Mouse (Mus musculus) heart, embryonic 16.5 days (tissue): ENCODE data around the gene Ksr2. TPM values are rescaled to one million over a fixed set of nuclear protein-coding genes. Genes with fewer than 3 reads are reported as not detected.

Source experiments
- ATAC-seq: fragments of 200-750 bp; cut with Nextera tagmentation; replicated peaks from 2 replicates; pipeline ENCODE4 v1.8.0; 2017; ENCODE audit warnings: moderate number of reproducible peaks; ENCODE audit not compliant: insufficient read depth, low FRiP score; ENCODE audit errors: extremely low read depth
- H3K27ac ChIP-seq: fragments of 300-500 bp; sonication (generic); 2 replicates; pipeline ENCODE4 v1.5.1; 2014; ENCODE audit warnings: mild to moderate bottlenecking, low read length, control low read depth, moderate library complexity
- H3K27me3 ChIP-seq: fragments of 300-500 bp; sonication (generic); 2 replicates; pipeline ENCODE4 v1.6.1; 2014; ENCODE audit warnings: low read length, mixed read lengths; ENCODE audit not compliant: control insufficient read depth, insufficient read depth
- H3K36me3 ChIP-seq: fragments of 300-500 bp; sonication (generic); 2 replicates; pipeline ENCODE4 v1.6.1; 2014; ENCODE audit not compliant: control insufficient read depth, insufficient read depth
- H3K4me1 ChIP-seq: fragments of 300-500 bp; sonication (generic); 2 replicates; pipeline ENCODE4 v1.6.1; 2014; ENCODE audit warnings: low read length, mixed read lengths; ENCODE audit not compliant: control insufficient read depth, insufficient read depth
- H3K4me2 ChIP-seq: fragments of 300-500 bp; sonication (generic); 2 replicates; pipeline ENCODE4 v1.6.1; 2014; ENCODE audit warnings: low read depth, mild to moderate bottlenecking, control low read depth, low read length
- H3K4me3 ChIP-seq: fragments of 300-500 bp; sonication (generic); 2 replicates; pipeline ENCODE4 v1.5.1; 2014; ENCODE audit warnings: mild to moderate bottlenecking, control low read depth, low read length
- H3K9ac ChIP-seq: fragments of 300-500 bp; sonication (generic); 2 replicates; pipeline ENCODE4 v1.6.1; 2014; ENCODE audit warnings: low read length, control low read depth
- H3K9me3 ChIP-seq: fragments of 300-500 bp; sonication (generic); replicated peaks from 2 replicates; pipeline ENCODE4 v1.6.1; 2016; ENCODE audit warnings: low read length; ENCODE audit not compliant: control insufficient read depth
- WGBS: fragments of 180-500 bp; shearing (Covaris S2); extraction: QIAGEN DNeasy Blood & Tissue Kit; methylation state at CpG from one replicate; pipeline ENCODE4 v1.1.7; 2014; 5-methylcytosine and 5-hydroxymethylcytosine counted together
- polyA plus RNA-seq: library from polyadenylated mRNA; unstranded; fragments of >200 nt; fragmentation: Nextera tagmentation; extraction: Ambion mirVana; gene quantifications from 2 replicates; pipeline ENCODE4 v1.2.1, GENCODE M21; 2015

Ksr2 gene
- polyA plus RNA-seq, 1 experiment from 2014 or later, result 0.05 TPM

- Histone ChIP-seq H3K27ac (no peak overlapping the region), H3K27me3 (no peaks in the 10 kb centered on the region), H3K4me1 (no peaks in the 10 kb centered on the region), H3K36me3 (no peaks in the 10 kb centered on the region), H3K9ac (no peak overlapping the region), H3K4me2 (no peak overlapping the region), H3K9me3 (no peaks in the 10 kb centered on the region), H3K4me3 (no peak overlapping the region)
- WGBS, result 36% methylated on average over 4 of the region's 4 CpGs
- no peak for ATAC-seq
Observed at GRCm38 (mm10) chr5:117519858-117520495, 106.2 kb downstream of the Ksr2 start.

GRCm38 (mm10) chr5:117521156-117521555, 107.4 kb downstream of the Ksr2 start:
- WGBS, result 66% methylated on average over 4 of the region's 4 CpGs
- H3K4me2 ChIP-seq, result no peak overlapping the region
- H3K9me3 ChIP-seq, result no peaks in the 10 kb centered on the region
- H3K27me3 ChIP-seq, result no peaks in the 10 kb centered on the region
- H3K36me3 ChIP-seq, result no peaks in the 10 kb centered on the region
- no peak overlapping the region for H3K4me3 ChIP-seq
- no peak overlapping the region for H3K27ac ChIP-seq
- no peaks in the 10 kb centered on the region for H3K4me1 ChIP-seq
- no peak for ATAC-seq
- no peak overlapping the region for H3K9ac ChIP-seq

- Histone ChIP-seq H3K4me2 (no peak overlapping the region), H3K27ac (no peak overlapping the region), H3K9me3 (no peaks in the 10 kb centered on the region), H3K4me1 (no peaks in the 10 kb centered on the region), H3K9ac (no peak overlapping the region), H3K4me3 (no peak overlapping the region), H3K36me3 (no peaks in the 10 kb centered on the region), H3K27me3 (no peaks in the 10 kb centered on the region)
- ATAC-seq, result no peak
- WGBS, result 77% methylated on average over 4 of the region's 4 CpGs
Observed at GRCm38 (mm10) chr5:117521701-117522100, 107.9 kb downstream of the Ksr2 start.

- H3K36me3 ChIP-seq, result no peaks in the 10 kb centered on the region
- WGBS, result 60% methylated on average over 4 of the region's 4 CpGs
- no peak overlapping the region for H3K9ac ChIP-seq
- H3K27ac ChIP-seq, result no peak overlapping the region
- H3K4me1 ChIP-seq, result no peaks in the 10 kb centered on the region
- H3K27me3 ChIP-seq, result no peaks in the 10 kb centered on the region
- ATAC-seq, result no peak
- H3K4me2 ChIP-seq, result no peak overlapping the region
- no peak overlapping the region for H3K4me3 ChIP-seq
- H3K9me3 ChIP-seq, result no peaks in the 10 kb centered on the region
Observed at GRCm38 (mm10) chr5:117522471-117522870, 108.7 kb downstream of the Ksr2 start.

GRCm38 (mm10) chr5:117523010-117523409, 109.2 kb downstream of the Ksr2 start:
- ATAC-seq, result no peak
- H3K27ac ChIP-seq, result no peak overlapping the region
- WGBS, result 79% methylated on average over 10 of the region's 10 CpGs
- H3K4me2 ChIP-seq, result no peak overlapping the region
- no peaks in the 10 kb centered on the region for H3K9me3 ChIP-seq
- no peak overlapping the region for H3K9ac ChIP-seq
- no peaks in the 10 kb centered on the region for H3K4me1 ChIP-seq
- no peaks in the 10 kb centered on the region for H3K36me3 ChIP-seq
- no peaks in the 10 kb centered on the region for H3K27me3 ChIP-seq
- no peak overlapping the region for H3K4me3 ChIP-seq

- Histone ChIP-seq H3K9me3 (no peaks in the 10 kb centered on the region), H3K27me3 (peaks cover 29% of the 10 kb centered on the region), H3K4me2 (no peak overlapping the region), H3K36me3 (no peaks in the 10 kb centered on the region), H3K4me3 (no peak overlapping the region), H3K9ac (no peak overlapping the region), H3K27ac (no peak overlapping the region), H3K4me1 (no peaks in the 10 kb centered on the region; the same call in 1 of the 2 replicates)
- no peak for ATAC-seq
- 48% methylated on average over 6 of the region's 6 CpGs for WGBS
Observed at GRCm38 (mm10) chr5:117530991-117531390, 117.2 kb downstream of the Ksr2 start.

- WGBS, result 70% methylated on average over 3 of the region's 3 CpGs
- Histone ChIP-seq H3K27me3 (peaks cover 8% of the 10 kb centered on the region; the same call in 1 of the 2 replicates), H3K27ac (no peak overlapping the region), H3K9me3 (no peaks in the 10 kb centered on the region; the same call in 1 of the 2 replicates), H3K4me1 (no peaks in the 10 kb centered on the region; the same call in 1 of the 2 replicates), H3K4me3 (no peak overlapping the region), H3K4me2 (no peak overlapping the region), H3K36me3 (no peaks in the 10 kb centered on the region), H3K9ac (no peak overlapping the region)
- no peak for ATAC-seq
Observed at GRCm38 (mm10) chr5:117539221-117539620, 125.4 kb downstream of the Ksr2 start.

GRCm38 (mm10) chr5:117541654-117542053, 127.9 kb downstream of the Ksr2 start:
- Histone ChIP-seq H3K4me2 (no peak overlapping the region), H3K9me3 (no peaks in the 10 kb centered on the region; the same call in 1 of the 2 replicates), H3K4me3 (no peak overlapping the region), H3K27ac (no peak overlapping the region), H3K9ac (no peak overlapping the region), H3K4me1 (peaks cover 7% of the 10 kb centered on the region; the same call in 1 of the 2 replicates), H3K36me3 (no peaks in the 10 kb centered on the region), H3K27me3 (no peaks in the 10 kb centered on the region; the same call in 1 of the 2 replicates)
- ATAC-seq, result no peak
- WGBS, result 64% methylated on average over 8 of the region's 8 CpGs

- Histone ChIP-seq H3K4me3 (peak overlapping the region; percentile 11; the same call in 1 of the 2 replicates), H3K9me3 (no peaks in the 10 kb centered on the region; the same call in 1 of the 2 replicates), H3K4me1 (peaks cover 9% of the 10 kb centered on the region; the same call in 1 of the 2 replicates), H3K4me2 (peak overlapping the region; percentile 41), H3K9ac (peak overlapping the region; percentile 34), H3K36me3 (no peaks in the 10 kb centered on the region), H3K27ac (no peak overlapping the region), H3K27me3 (no peaks in the 10 kb centered on the region)
- 0 out of 2 replicates have a peak, but pooled peaks have one; percentile 46 for ATAC-seq
- WGBS, result 34% methylated on average over 25 of the region's 25 CpGs
Observed at GRCm38 (mm10) chr5:117546694-117547268, 133.0 kb downstream of the Ksr2 start.
